Mouse (Mus musculus): ENCODE data around the gene Zfp160.

GRCm38 (mm10) chr17:21008382-21009331, at the start of gene Zfp160:
- TF ChIP-seq POLR2A (IDR thresholded peaks at IDR 0.05; ENCODE audit: control insufficient read depth, low read depth, low read length) = peak; percentile 53; the same call in 1 of the 2 replicates
- no peak for TF ChIP-seq CTCF (IDR thresholded peaks at IDR 0.05; ENCODE audit: control insufficient read depth, insufficient read depth, insufficient replicate concordance, low read depth, low read length)
